Mouse (Mus musculus) monocyte, adult 2 months (primary cell): ENCODE results near the gene Ptprt.
"Not testable (repeated sequence)": the region's sequence is repeated elsewhere in the genome, so short reads cannot be mapped to it uniquely, and the experiment has no call there.

ENCODE experiments used
- DNase-seq, 2 experiments: peaks; one replicate each; pipeline ENCODE4 v3.0.0; 2022; ENCODE audit warnings: low spot score in 2 of 2, low read depth in 1 of 2

Gene Ptprt

GRCm38 (mm10) chr2:162217896-162218295 lies 443.1 kb downstream of the Ptprt start:
- DNase-seq: no peak

GRCm38 (mm10) chr2:162212397-162212796 lies 448.6 kb downstream of the Ptprt start:
- DNase-seq: no peak

GRCm38 (mm10) chr2:162210564-162210963 lies 450.4 kb downstream of the Ptprt start:
- DNase-seq: no peak

GRCm38 (mm10) chr2:162197316-162197715 lies 463.6 kb downstream of the Ptprt start:
- no peak for DNase-seq

GRCm38 (mm10) chr2:162182621-162183475 lies 478.1 kb downstream of the Ptprt start:
- no peak for DNase-seq

- no peak for DNase-seq
Observed at GRCm38 (mm10) chr2:162181826-162182225, 479.1 kb downstream of the Ptprt start.

GRCm38 (mm10) chr2:162172529-162172928 lies 488.4 kb downstream of the Ptprt start:
- DNase-seq: no peak

GRCm38 (mm10) chr2:162141845-162142411 lies 519.0 kb downstream of the Ptprt start:
- no peak for DNase-seq

- DNase-seq: not testable (repeated sequence)
Observed at GRCm38 (mm10) chr2:162136176-162136575, 524.8 kb downstream of the Ptprt start.

GRCm38 (mm10) chr2:162131607-162132304 lies 529.2 kb downstream of the Ptprt start:
- DNase-seq: no peak

- no peak for DNase-seq
Observed at GRCm38 (mm10) chr2:162129896-162130295, 531.1 kb downstream of the Ptprt start.

GRCm38 (mm10) chr2:162118041-162118440 lies 542.9 kb downstream of the Ptprt start:
- no peak for DNase-seq

GRCm38 (mm10) chr2:162082391-162082790 lies 578.6 kb downstream of the Ptprt start:
- no peak for DNase-seq

- DNase-seq: no peak
Observed at GRCm38 (mm10) chr2:162080717-162081398, 580.1 kb downstream of the Ptprt start.

- no peak for DNase-seq
Observed at GRCm38 (mm10) chr2:162078571-162079280, 582.2 kb downstream of the Ptprt start.

- DNase-seq: no peak
Observed at GRCm38 (mm10) chr2:162052816-162053215, 608.1 kb downstream of the Ptprt start.

GRCm38 (mm10) chr2:162050198-162050597 lies 610.7 kb downstream of the Ptprt start:
- no peak for DNase-seq

GRCm38 (mm10) chr2:162035615-162036014 lies 625.3 kb downstream of the Ptprt start:
- DNase-seq: no peak

GRCm38 (mm10) chr2:162031636-162032035 lies 629.3 kb downstream of the Ptprt start:
- DNase-seq: no peak

- DNase-seq: no peak
Observed at GRCm38 (mm10) chr2:162001016-162001415, 659.9 kb downstream of the Ptprt start.

- no peak for DNase-seq
Observed at GRCm38 (mm10) chr2:161982311-161982710, 678.6 kb downstream of the Ptprt start.
